Mouse (Mus musculus) hindbrain, embryonic 15.5 days (tissue): ENCODE data around the gene Arhgap1. TPM values are rescaled to one million over a fixed set of nuclear protein-coding genes. Genes with fewer than 3 reads are reported as not detected.

Experiments used
- ATAC-seq: fragments of 200-750 bp; cut with Nextera tagmentation; 2 replicates; pipeline ENCODE4 v1.8.0; 2017; ENCODE audit warnings: low read depth, moderate number of reproducible peaks, moderate TSS enrichment; ENCODE audit not compliant: low FRiP score
- H3K27ac ChIP-seq: fragments of 300-500 bp; sonication (generic); replicated peaks from 2 replicates; pipeline ENCODE4 v1.5.1; 2015; ENCODE audit warnings: mild to moderate bottlenecking, inconsistent platforms
- H3K27me3 ChIP-seq: fragments of 300-500 bp; sonication (generic); 2 replicates; pipeline ENCODE4 v1.6.1; 2015; ENCODE audit warnings: control low read depth, inconsistent platforms
- H3K36me3 ChIP-seq: fragments of 300-500 bp; sonication (generic); 2 replicates; pipeline ENCODE4 v1.6.1; 2015; ENCODE audit warnings: control low read depth, inconsistent platforms
- H3K4me1 ChIP-seq: fragments of 300-500 bp; sonication (generic); replicated peaks from 2 replicates; pipeline ENCODE4 v1.6.1; 2015; ENCODE audit warnings: control low read depth, inconsistent platforms
- H3K4me2 ChIP-seq: fragments of 300-500 bp; sonication (generic); 2 replicates; pipeline ENCODE4 v1.6.1; 2015; ENCODE audit warnings: moderate library complexity, mild to moderate bottlenecking, inconsistent platforms
- H3K4me3 ChIP-seq: fragments of 300-500 bp; sonication (generic); 2 replicates; pipeline ENCODE4 v1.5.1; 2015; ENCODE audit warnings: mild to moderate bottlenecking, inconsistent platforms
- H3K9ac ChIP-seq: fragments of 300-500 bp; sonication (generic); 2 replicates; pipeline ENCODE4 v1.6.1; 2015; ENCODE audit warnings: inconsistent platforms
- H3K9me3 ChIP-seq: fragments of 300-500 bp; sonication (generic); 2 replicates; pipeline ENCODE4 v1.6.1; 2016; ENCODE audit warnings: control low read depth, inconsistent platforms
- WGBS: fragments of 180-500 bp; shearing (Covaris S2); methylation state at CpG from one replicate; pipeline ENCODE4 v1.1.7; 2015; 5-methylcytosine and 5-hydroxymethylcytosine counted together
- polyA plus RNA-seq: library from polyadenylated mRNA; unstranded; fragments of >200 nt; fragmentation: Nextera tagmentation; extraction: Ambion mirVana; gene quantifications from 2 replicates; pipeline ENCODE4 v1.2.1, GENCODE M21; 2015

Gene Arhgap1
- polyA plus RNA-seq, 1 experiment from 2014 or later: 93.4 TPM

- Histone ChIP-seq H3K4me3 (peak overlapping the region; percentile 91), H3K9ac (peak overlapping the region; percentile 70), H3K36me3 (peaks cover 45% of the 10 kb centered on the region), H3K27me3 (no peaks in the 10 kb centered on the region), H3K27ac (peak overlapping the region; percentile 74), H3K4me1 (peaks cover 36% of the 10 kb centered on the region), H3K9me3 (no peaks in the 10 kb centered on the region), H3K4me2 (peak overlapping the region; percentile 98)
- 20% methylated on average over 16 of the region's 16 CpGs for WGBS
- peak; percentile 53; the same call in 1 of the 2 replicates for ATAC-seq
Measured at GRCm38 (mm10) chr2:91650360-91650995, 818 bp downstream of the Arhgap1 start.

- Histone ChIP-seq H3K27ac (no peak overlapping the region), H3K4me2 (peak overlapping the region; percentile 98; the same call in 1 of the 2 replicates), H3K4me3 (no peak overlapping the region), H3K9me3 (no peaks in the 10 kb centered on the region), H3K4me1 (peaks cover 36% of the 10 kb centered on the region), H3K27me3 (no peaks in the 10 kb centered on the region), H3K9ac (no peak overlapping the region), H3K36me3 (peaks cover 43% of the 10 kb centered on the region)
- no peak for ATAC-seq
- 89% methylated on average over 14 of the region's 14 CpGs for WGBS
Measured at GRCm38 (mm10) chr2:91651458-91652258, 2.0 kb downstream of the Arhgap1 start.

- H3K27ac ChIP-seq: no peak overlapping the region
- ATAC-seq: no peak
- no peak overlapping the region for H3K4me3 ChIP-seq
- H3K36me3 ChIP-seq: peaks cover 43% of the 10 kb centered on the region
- H3K4me2 ChIP-seq: no peak overlapping the region
- no peak overlapping the region for H3K9ac ChIP-seq
- H3K9me3 ChIP-seq: no peaks in the 10 kb centered on the region
- H3K4me1 ChIP-seq: peaks cover 36% of the 10 kb centered on the region
- WGBS: 47% methylated on average over 6 of the region's 6 CpGs
- H3K27me3 ChIP-seq: no peaks in the 10 kb centered on the region
Measured at GRCm38 (mm10) chr2:91652863-91653262, 3.2 kb downstream of the Arhgap1 start.

- Histone ChIP-seq H3K36me3 (peaks cover 63% of the 10 kb centered on the region), H3K4me1 (peaks cover 27% of the 10 kb centered on the region), H3K27ac (no peak overlapping the region), H3K4me3 (no peak overlapping the region), H3K27me3 (no peaks in the 10 kb centered on the region), H3K9ac (no peak overlapping the region), H3K4me2 (no peak overlapping the region), H3K9me3 (no peaks in the 10 kb centered on the region)
- ATAC-seq: no peak
- WGBS: 96% methylated on average over 5 of the region's 5 CpGs
Measured at GRCm38 (mm10) chr2:91655388-91655787, 5.7 kb downstream of the Arhgap1 start.

GRCm38 (mm10) chr2:91655827-91656226 is 6.2 kb downstream of the Arhgap1 start:
- H3K36me3 ChIP-seq: peaks cover 64% of the 10 kb centered on the region

GRCm38 (mm10) chr2:91656774-91657173 is 7.1 kb downstream of the Arhgap1 start:
- Histone ChIP-seq H3K36me3 (peaks cover 74% of the 10 kb centered on the region), H3K4me2 (no peak overlapping the region), H3K4me3 (no peak overlapping the region), H3K9me3 (no peaks in the 10 kb centered on the region), H3K4me1 (peaks cover 14% of the 10 kb centered on the region), H3K27me3 (no peaks in the 10 kb centered on the region), H3K9ac (no peak overlapping the region), H3K27ac (no peak overlapping the region)
- ATAC-seq: no peak
- 79% methylated on average over 8 of the region's 8 CpGs for WGBS

More at GRCm38 (mm10) chr2:91655827-91656226, 6.2 kb downstream of the Arhgap1 start:
- ATAC-seq: no peak
- H3K4me3 ChIP-seq: no peak overlapping the region
- H3K4me1 ChIP-seq: peaks cover 23% of the 10 kb centered on the region
- no peaks in the 10 kb centered on the region for H3K27me3 ChIP-seq
- WGBS: 78% methylated on average over 6 of the region's 6 CpGs
- no peaks in the 10 kb centered on the region for H3K9me3 ChIP-seq
- H3K9ac ChIP-seq: no peak overlapping the region
- H3K4me2 ChIP-seq: no peak overlapping the region
- no peak overlapping the region for H3K27ac ChIP-seq

GRCm38 (mm10) chr2:91659657-91660056 is 10.0 kb downstream of the Arhgap1 start:
- no peak overlapping the region for H3K27ac ChIP-seq
- H3K4me3 ChIP-seq: no peak overlapping the region
- no peaks in the 10 kb centered on the region for H3K27me3 ChIP-seq
- no peaks in the 10 kb centered on the region for H3K4me1 ChIP-seq
- no peaks in the 10 kb centered on the region for H3K9me3 ChIP-seq
- no peak for ATAC-seq
- WGBS: 96% methylated on average over 8 of the region's 8 CpGs
- H3K36me3 ChIP-seq: peaks cover 89% of the 10 kb centered on the region
- H3K4me2 ChIP-seq: no peak overlapping the region
- H3K9ac ChIP-seq: no peak overlapping the region

GRCm38 (mm10) chr2:91660981-91661380 is 11.3 kb downstream of the Arhgap1 start:
- no peak overlapping the region for H3K4me3 ChIP-seq
- no peak for ATAC-seq
- no peak overlapping the region for H3K4me2 ChIP-seq
- 92% methylated on average over 6 of the region's 6 CpGs for WGBS
- no peaks in the 10 kb centered on the region for H3K27me3 ChIP-seq
- H3K9ac ChIP-seq: no peak overlapping the region
- peaks cover 86% of the 10 kb centered on the region for H3K36me3 ChIP-seq
- H3K9me3 ChIP-seq: no peaks in the 10 kb centered on the region
- no peak overlapping the region for H3K27ac ChIP-seq
- no peaks in the 10 kb centered on the region for H3K4me1 ChIP-seq

GRCm38 (mm10) chr2:91664780-91665179 is 15.1 kb downstream of the Arhgap1 start:
- Histone ChIP-seq H3K36me3 (peaks cover 89% of the 10 kb centered on the region), H3K4me3 (no peak overlapping the region), H3K9me3 (no peaks in the 10 kb centered on the region), H3K9ac (no peak overlapping the region), H3K27me3 (no peaks in the 10 kb centered on the region), H3K27ac (no peak overlapping the region), H3K4me1 (no peaks in the 10 kb centered on the region), H3K4me2 (no peak overlapping the region)
- ATAC-seq: no peak

- no peaks in the 10 kb centered on the region for H3K27me3 ChIP-seq
- H3K4me2 ChIP-seq: no peak overlapping the region
- no peak for ATAC-seq
- no peak overlapping the region for H3K9ac ChIP-seq
- H3K27ac ChIP-seq: no peak overlapping the region
- H3K9me3 ChIP-seq: no peaks in the 10 kb centered on the region
- WGBS: 94% methylated on average over 6 of the region's 6 CpGs
- H3K4me1 ChIP-seq: no peaks in the 10 kb centered on the region
- peaks cover 88% of the 10 kb centered on the region for H3K36me3 ChIP-seq
- H3K4me3 ChIP-seq: no peak overlapping the region
Measured at GRCm38 (mm10) chr2:91666386-91666910, 16.8 kb downstream of the Arhgap1 start.

GRCm38 (mm10) chr2:91667747-91668146 is 18.1 kb downstream of the Arhgap1 start:
- 88% methylated on average over 2 of the region's 2 CpGs for WGBS
- no peak overlapping the region for H3K27ac ChIP-seq

GRCm38 (mm10) chr2:91669326-91669725 is 19.7 kb downstream of the Arhgap1 start:
- no peaks in the 10 kb centered on the region for H3K4me1 ChIP-seq
- H3K4me3 ChIP-seq: no peak overlapping the region
- H3K36me3 ChIP-seq: peaks cover 85% of the 10 kb centered on the region
- no peak for ATAC-seq
- 92% methylated on average over 8 of the region's 8 CpGs for WGBS
- no peaks in the 10 kb centered on the region for H3K9me3 ChIP-seq
- H3K4me2 ChIP-seq: no peak overlapping the region
- no peaks in the 10 kb centered on the region for H3K27me3 ChIP-seq
- no peak overlapping the region for H3K9ac ChIP-seq
- no peak overlapping the region for H3K27ac ChIP-seq

More at GRCm38 (mm10) chr2:91667747-91668146, 18.1 kb downstream of the Arhgap1 start:
- Histone ChIP-seq H3K27me3 (no peaks in the 10 kb centered on the region), H3K9ac (no peak overlapping the region), H3K4me2 (no peak overlapping the region), H3K36me3 (peaks cover 87% of the 10 kb centered on the region), H3K4me3 (no peak overlapping the region), H3K9me3 (no peaks in the 10 kb centered on the region), H3K4me1 (no peaks in the 10 kb centered on the region)
- ATAC-seq: no peak
